In the genomic region with DNA sequence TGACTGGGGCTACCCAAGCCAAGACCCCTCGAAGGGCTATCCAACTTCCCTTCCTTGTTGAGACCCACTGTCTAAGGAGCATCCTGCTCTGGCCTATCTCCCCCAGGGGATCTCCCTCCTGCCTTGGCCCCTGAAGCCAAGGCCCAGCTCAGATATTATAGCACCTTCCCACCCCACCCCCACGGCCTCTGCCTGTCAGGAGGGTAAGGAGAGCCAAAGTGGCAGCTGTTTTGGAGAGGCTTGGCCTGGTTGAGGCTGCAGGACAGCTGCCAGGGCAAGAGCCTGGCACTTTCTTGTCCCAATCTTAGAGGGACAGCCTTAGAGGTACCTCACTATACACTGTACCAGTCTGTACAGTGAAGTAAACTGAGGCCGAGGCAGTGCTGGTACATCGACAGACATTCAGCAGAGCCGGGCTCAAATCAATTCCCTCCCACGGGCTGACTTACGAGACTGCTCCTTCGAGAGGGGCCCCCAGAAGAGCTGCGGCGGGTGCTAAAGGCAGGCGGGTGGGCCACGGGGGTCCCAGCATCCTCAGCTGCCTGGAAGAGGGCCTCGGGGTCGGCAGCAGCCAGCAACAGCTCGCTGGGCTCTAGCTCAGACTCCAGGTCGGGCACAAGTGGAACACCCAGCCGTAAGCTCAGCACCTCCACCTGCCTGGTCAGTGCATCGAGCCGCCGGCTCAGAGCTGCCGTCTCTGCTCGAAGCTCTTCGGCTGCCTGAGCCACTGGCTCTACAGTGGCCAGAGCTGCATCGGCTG, we compare ENCODE assay signal across 17 mouse cellular contexts. TPM values are rescaled to one million over a fixed set of nuclear protein-coding genes. Genes with fewer than 3 reads are reported as not detected.
DNase-seq lines count a peak whose midpoint lies in the region; ATAC-seq and TF ChIP-seq lines count a peak whose summit lies in the region.
"Had no signal": no experiment of that assay in that cellular context is flagged by ENCODE, and none has a peak within 500 bp of the region (broad histone marks: within the 10 kb centered on the region; RNA-seq: fewer than 3 reads in every experiment).

No protein-coding gene starts in this region.

- no peak for ATAC-seq in heart, embryonic 12.5 days (ENCODE audit: insufficient number of reproducible peaks, low FRiP score)
- no peak for ATAC-seq in activated CD4-positive, CD25-positive, alpha-beta regulatory T cell, adult 4 months
- ATAC-seq: forebrain, embryonic 15.5 days had no signal

- 77% methylated on average over 24 of the region's 24 CpGs for WGBS in heart, embryonic 12.5 days

- peak overlapping the region; percentile 28; the same call in 1 of the 2 replicates for H3K27ac ChIP-seq in layer of hippocampus, adult 2 months
- H3K27ac ChIP-seq in heart, embryonic 12.5 days (ENCODE audit: poor library complexity, severe bottlenecking): peak overlapping the region; percentile 49; the same call in 1 of the 2 replicates
- H3K27ac ChIP-seq: forebrain, embryonic 15.5 days; hindbrain, embryonic 14.5 days; neural tube, embryonic 12.5 days had no signal

- peak overlapping the region; percentile 26 for H3K4me2 ChIP-seq in heart, embryonic 12.5 days
- H3K4me2 ChIP-seq: forebrain, embryonic 15.5 days; hindbrain, embryonic 14.5 days; neural tube, embryonic 12.5 days had no signal

- no peaks in the 10 kb centered on the region for H3K27me3 ChIP-seq in heart, embryonic 12.5 days (replicated peaks)
- H3K27me3 ChIP-seq: CH12.LX; forebrain, embryonic 15.5 days; neural tube, embryonic 12.5 days had no signal

- no peaks in the 10 kb centered on the region for H3K9me3 ChIP-seq in heart, embryonic 12.5 days (replicated peaks)
- H3K9me3 ChIP-seq: forebrain, embryonic 15.5 days; megakaryocyte, embryonic 14.5 days; neural tube, embryonic 12.5 days had no signal

- no peak for TF ChIP-seq CTCF in layer of hippocampus, adult 2 months (conservative IDR thresholded peaks at IDR 0.05)

- DNase-seq in layer of hippocampus, adult 2 months (ENCODE audit: low spot score in 2 of 2): no peak
- DNase-seq in layer of hippocampus, adult 9-11 months: no peak
- DNase-seq in gastrocnemius, adult 18-20 months (ENCODE audit: low spot score): peak; percentile 86
- DNase-seq in skeletal muscle tissue, adult 2 months (ENCODE audit: low read depth, low spot score): peak; percentile 91
- DNase-seq in right cerebral cortex, adult 2 months (ENCODE audit: low spot score in 2 of 2): no peak
- DNase-seq: adrenal gland, postnatal 25 days; kidney, adult 8-10 months; lung, adult 2 months; retina, postnatal 1 day; thymus, postnatal 4 days had no signal

- H3K4me3 ChIP-seq in layer of hippocampus, adult 2 months: no peak overlapping the region
- H3K4me3 ChIP-seq in heart, embryonic 12.5 days: no peak overlapping the region
- H3K4me3 ChIP-seq: forebrain, embryonic 15.5 days; megakaryocyte, embryonic 14.5 days; neural tube, embryonic 12.5 days had no signal

- H3K9ac ChIP-seq in heart, embryonic 12.5 days: peak overlapping the region; percentile 6; the same call in 1 of the 2 replicates
- H3K9ac ChIP-seq: forebrain, embryonic 15.5 days; hindbrain, embryonic 14.5 days; neural tube, embryonic 12.5 days had no signal

- H3K36me3 ChIP-seq in heart, embryonic 12.5 days: peaks cover 99% of the 10 kb centered on the region
- H3K36me3 ChIP-seq: forebrain, embryonic 15.5 days had no signal

- peaks cover 21% of the 10 kb centered on the region for H3K4me1 ChIP-seq in heart, embryonic 12.5 days (replicated peaks)
- H3K4me1 ChIP-seq: forebrain, embryonic 15.5 days; neural tube, embryonic 12.5 days had no signal

RNA-seq across cellular contexts. Expression of a gene that starts 12.7 kb away (rescaled TPM):
- 100 to 1,000 TPM; 199 to 202 TPM for total RNA-seq in layer of hippocampus, adult 2 months (2021)
- 10 to 100 TPM in 1 of 2 experiments, 1 to 10 TPM in 1; 9.6 to 14.6 TPM for total RNA-seq in gastrocnemius, adult 18-20 months (2021)
- polyA plus RNA-seq in heart, embryonic 12.5 days (2016; fragmentation: Nextera tagmentation; extraction: Ambion mirVana): 125 and 129 TPM in 2 replicates
- 1 to 10 TPM; 5.2 to 8.0 TPM for polyA plus RNA-seq in activated CD4-positive, CD25-positive, alpha-beta regulatory T cell, adult 4 months (2017; shearing (Covaris generic))

RNA-seq across cellular contexts. Expression of a gene that starts 13.3 kb away (rescaled TPM):
- 10 to 100 TPM in 1 of 2 experiments, 1 to 10 TPM in 1; 7.4 to 10.3 TPM for total RNA-seq in layer of hippocampus, adult 2 months (2021)
- total RNA-seq in gastrocnemius, adult 18-20 months (2021): 10 to 100 TPM; 79.9 to 89.7 TPM
- 94.7 and 95.3 TPM in 2 replicates for polyA plus RNA-seq in heart, embryonic 12.5 days (2016; fragmentation: Nextera tagmentation; extraction: Ambion mirVana)
- polyA plus RNA-seq in activated CD4-positive, CD25-positive, alpha-beta regulatory T cell, adult 4 months (2017; shearing (Covaris generic)): 1 to 10 TPM; 1.7 to 3.4 TPM

RNA-seq across cellular contexts. Expression of a gene that starts 22.5 kb away (rescaled TPM):
- 10 to 100 TPM; 87.1 to 97.1 TPM for total RNA-seq in layer of hippocampus, adult 2 months (2021)
- 1 to 10 TPM; 2.4 to 2.9 TPM for total RNA-seq in gastrocnemius, adult 18-20 months (2021)
- 11.4 and 11.5 TPM in 2 replicates for polyA plus RNA-seq in heart, embryonic 12.5 days (2016; fragmentation: Nextera tagmentation; extraction: Ambion mirVana)
- not detected for polyA plus RNA-seq in activated CD4-positive, CD25-positive, alpha-beta regulatory T cell, adult 4 months (2017; shearing (Covaris generic))
- total RNA-seq: CH12.LX had no signal

RNA-seq across cellular contexts. Expression of a gene that starts 39.1 kb away (rescaled TPM):
- total RNA-seq in layer of hippocampus, adult 2 months (2021): 1 to 10 TPM; 2.1 to 2.3 TPM
- not detected for total RNA-seq in gastrocnemius, adult 18-20 months (2021)
- polyA plus RNA-seq in heart, embryonic 12.5 days (2016; fragmentation: Nextera tagmentation; extraction: Ambion mirVana): 0.26 and 0.30 TPM in 2 replicates
- under 1 TPM; 0.22 to 0.42 TPM for polyA plus RNA-seq in activated CD4-positive, CD25-positive, alpha-beta regulatory T cell, adult 4 months (2017; shearing (Covaris generic))
- total RNA-seq: CH12.LX had no signal

Comparison
In these comparisons a context has a peak if more than half of its experiments do, and no peak if none do; other contexts are left out.
1. DNase-seq: peak in gastrocnemius, adult 18-20 months (single experiment) and skeletal muscle tissue, adult 2 months (single experiment); none in layer of hippocampus, adult 2 months (0 of 2), layer of hippocampus, adult 9-11 months (single experiment) and right cerebral cortex, adult 2 months (0 of 2).
2. RNA of a gene that starts 12.7 kb away (total RNA-seq): 199 to 202 TPM in layer of hippocampus, adult 2 months; 9.6 to 14.6 TPM in gastrocnemius, adult 18-20 months; every median in the first group is over 10 times any median in the second.
3. RNA of a gene that starts 13.3 kb away (total RNA-seq): 79.9 to 89.7 TPM in gastrocnemius, adult 18-20 months; 7.4 to 10.3 TPM in layer of hippocampus, adult 2 months; every median in the first group is over 4 times any median in the second.
4. RNA of a gene that starts 22.5 kb away (total RNA-seq): 87.1 to 97.1 TPM in layer of hippocampus, adult 2 months; 2.4 to 2.9 TPM in gastrocnemius, adult 18-20 months; every median in the first group is over 10 times any median in the second.